Mouse (Mus musculus) adrenal gland, postnatal 4 days (tissue): ENCODE results near the gene Samhd1. TPM values are rescaled to one million over a fixed set of nuclear protein-coding genes. Genes with fewer than 3 reads are reported as not detected.

Experiments used
- DNase-seq, 2 experiments: peaks; one replicate each; pipeline ENCODE4 v3.0.0; 2021 to 2022; ENCODE audit warnings: low spot score in 2 of 2, mixed read lengths in 2 of 2
- total RNA-seq, 2 experiments: library from RNA; stranded (reverse); gene quantifications; 2 replicates each; pipeline ENCODE4 v1.2.3; 2021

Gene Samhd1
- total RNA-seq, 2 experiments from 2014 or later, result 30.8 to 32.6 TPM

DNA sequence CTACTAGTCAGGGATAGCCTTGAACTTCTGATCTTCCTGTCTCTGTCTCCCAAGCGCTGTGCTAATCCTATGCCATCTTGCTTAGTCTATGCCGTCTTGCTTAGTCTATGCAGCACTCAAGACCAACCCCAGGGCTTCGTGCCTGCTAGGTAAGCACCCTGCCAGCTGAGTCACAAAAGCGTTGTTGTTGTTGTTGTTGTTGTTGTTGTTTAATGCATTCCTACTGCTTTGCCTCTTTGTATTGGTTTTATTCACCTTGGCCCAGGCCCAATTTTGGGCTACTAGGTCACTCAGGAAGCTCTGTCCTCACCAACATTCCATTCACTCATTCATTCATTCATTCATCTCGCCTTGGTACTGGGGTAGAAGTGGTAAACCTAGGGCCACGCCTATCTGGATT lies 79.3 kb downstream of the Samhd1 start:
- no peak for DNase-seq

DNA sequence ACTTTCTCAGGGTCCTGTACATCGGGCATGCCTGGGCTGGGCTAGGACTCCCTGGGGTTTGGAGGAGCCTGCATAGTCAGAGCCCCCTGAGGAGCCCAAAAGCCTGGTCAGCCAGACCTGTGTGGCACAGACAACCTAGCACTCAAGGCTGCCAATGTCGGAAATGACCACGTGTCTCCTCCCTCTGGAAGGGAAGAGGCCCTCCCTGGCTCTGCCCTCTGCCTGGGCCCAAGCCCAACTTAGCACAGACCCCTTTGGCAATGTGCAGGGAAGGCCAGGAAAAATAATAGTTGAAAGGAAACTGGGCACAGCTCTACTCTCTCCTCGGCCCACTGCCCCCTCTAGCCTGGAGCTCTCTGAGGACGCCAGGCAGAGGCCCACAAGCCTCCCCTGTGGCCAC lies 80.2 kb downstream of the Samhd1 start:
- no peak for DNase-seq

DNA sequence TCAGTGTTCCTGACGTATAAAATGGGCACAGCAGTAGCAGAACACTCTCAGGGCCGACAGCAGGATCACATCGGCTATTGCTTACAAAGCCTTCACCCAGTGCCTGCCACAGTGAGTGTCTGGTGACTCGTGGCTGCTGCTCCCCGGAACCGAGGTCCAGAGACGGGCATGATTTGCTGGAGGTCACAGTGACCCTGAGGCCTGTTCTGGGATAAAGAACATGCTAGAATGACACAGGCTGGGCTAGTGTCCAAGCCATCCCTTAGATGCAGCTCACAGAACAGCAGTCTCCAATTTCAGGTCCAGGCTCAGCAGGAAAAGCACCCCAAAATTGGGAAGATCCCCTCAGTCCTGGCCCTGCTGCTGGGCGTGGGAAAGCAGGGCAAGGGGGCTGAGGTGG lies 80.8 kb downstream of the Samhd1 start:
- DNase-seq, result no peak

DNA sequence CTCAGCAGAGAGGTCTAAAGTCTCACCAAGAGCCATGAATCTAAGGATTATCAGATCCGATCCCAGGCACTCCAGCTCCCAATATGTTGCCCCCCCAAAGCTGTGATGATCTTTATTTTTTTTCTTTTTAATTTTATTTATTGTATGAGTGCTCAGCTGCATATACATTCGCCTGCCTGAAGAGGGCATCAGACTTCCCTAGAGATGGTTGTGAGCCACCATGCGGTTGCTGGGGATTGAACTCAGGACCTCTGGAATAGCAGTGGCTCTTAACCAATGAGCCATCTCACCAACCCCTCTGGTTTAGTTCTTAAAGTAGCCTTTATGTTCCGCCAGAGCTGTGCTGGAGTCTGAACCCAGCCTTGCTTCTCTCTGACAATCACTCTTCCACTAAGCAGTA lies 81.3 kb downstream of the Samhd1 start:
- DNase-seq, result no peak

DNA sequence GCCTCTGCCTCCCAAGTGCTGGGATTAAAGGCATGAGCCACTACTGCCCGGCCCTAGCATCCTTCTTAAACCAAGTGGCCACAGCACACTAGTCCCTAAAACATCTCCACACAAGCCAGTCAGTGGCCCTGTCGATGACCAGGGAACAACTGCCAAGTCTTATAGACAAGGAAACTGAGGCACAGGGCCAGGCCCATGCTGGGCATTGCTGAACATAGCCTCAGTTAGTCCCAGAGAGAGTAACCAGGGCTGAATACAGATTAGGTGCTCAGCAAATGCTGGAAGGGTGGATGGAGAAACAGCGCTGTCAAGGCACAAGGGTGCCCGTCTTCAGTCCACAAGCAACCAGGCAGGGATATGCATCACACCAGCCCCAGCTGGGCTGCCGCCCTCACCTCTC lies 81.9 kb downstream of the Samhd1 start:
- DNase-seq, result no peak

DNA sequence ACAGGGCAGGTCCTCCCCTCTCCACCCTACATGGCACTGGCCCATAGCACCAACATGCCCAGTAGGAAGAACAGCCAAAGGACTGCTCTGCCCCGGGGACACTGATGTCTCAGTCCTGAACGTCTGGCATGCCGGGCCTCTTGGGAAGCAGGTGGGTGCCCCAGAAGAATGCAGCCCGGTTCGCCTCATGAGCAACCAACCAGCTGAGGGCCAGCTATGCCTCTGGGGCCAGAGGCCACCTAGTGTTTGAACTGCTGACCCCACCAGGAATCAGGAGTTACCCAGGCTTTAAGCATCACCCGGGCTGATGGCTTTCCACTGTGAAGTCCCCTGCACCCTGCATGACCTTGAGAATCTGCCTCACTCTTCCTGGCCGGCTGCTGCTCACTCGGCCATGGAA lies 82.6 kb downstream of the Samhd1 start:
- DNase-seq, result no peak

DNA sequence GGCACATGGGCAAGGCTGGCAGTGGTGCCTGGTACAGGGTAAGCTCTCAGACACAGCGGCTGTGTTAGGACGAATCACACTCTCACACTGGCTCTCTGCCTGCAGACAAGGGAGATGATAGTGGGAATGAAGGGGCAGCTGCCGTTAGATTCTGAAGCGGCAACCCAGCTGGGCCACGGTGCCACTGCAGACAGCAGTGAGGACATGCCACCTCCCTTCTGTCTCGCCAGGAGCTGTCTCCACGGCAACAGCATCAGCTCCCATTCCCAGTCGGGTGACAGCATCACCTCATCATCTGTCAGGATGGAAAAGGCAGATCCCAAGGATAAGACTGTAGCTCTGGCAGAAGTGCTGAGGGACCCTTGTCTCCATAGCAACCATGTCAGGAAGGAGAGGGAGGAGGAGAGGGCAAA lies 85.2 kb downstream of the Samhd1 start:
- no peak for DNase-seq

DNA sequence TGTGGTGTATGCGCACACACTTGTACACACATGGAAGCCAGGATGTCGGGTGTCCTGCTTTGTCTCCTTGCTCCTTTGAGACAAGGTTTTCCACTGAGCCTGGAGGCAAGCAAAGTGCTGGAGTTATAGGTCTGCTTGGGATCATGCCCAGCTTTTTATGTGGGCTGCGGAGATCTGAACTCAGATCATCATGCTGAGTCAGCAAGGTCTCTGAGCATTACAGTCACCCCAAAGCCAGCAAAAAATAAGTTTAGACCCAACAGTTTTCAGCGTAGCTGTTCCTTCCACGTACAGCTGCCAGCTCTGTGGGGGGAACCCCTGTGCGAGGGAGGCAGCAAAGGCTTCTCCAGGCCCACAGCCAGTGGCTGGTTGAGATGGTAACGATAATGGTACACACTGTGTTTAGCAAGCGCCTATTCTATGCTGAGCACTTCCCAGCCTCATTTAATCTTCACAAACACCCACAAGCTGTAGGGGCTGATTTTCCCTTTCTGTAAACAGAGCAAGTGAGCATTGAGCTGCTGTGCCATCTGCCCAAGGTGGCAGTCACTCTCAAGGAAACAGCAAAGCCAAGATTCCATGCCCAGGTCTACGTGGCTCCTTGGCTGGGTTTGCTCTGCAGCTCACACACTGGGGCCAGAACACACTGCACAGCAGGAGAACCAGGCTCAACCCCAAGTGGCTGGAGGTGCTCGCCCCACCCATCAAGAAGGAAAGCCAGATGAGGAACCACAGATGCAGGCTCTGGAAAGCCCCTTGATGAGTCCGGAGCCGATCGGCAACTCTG lies 86.5 kb downstream of the Samhd1 start:
- DNase-seq, result no peak

Other genes starting within 250 kb of the Samhd1 start
- gene Sla2, start 248.1 kb downstream of the Samhd1 start, total RNA-seq, result not detected
- 10 to 100 TPM; 47.2 to 47.9 TPM for gene Ndrg3, start 143.2 kb downstream of the Samhd1 start, total RNA-seq
- gene Dsn1, start 128.1 kb downstream of the Samhd1 start, total RNA-seq, result 10 to 100 TPM; 19.9 to 22.3 TPM
- 10 to 100 TPM; 46.3 to 47.0 TPM for gene Soga1, start 56.0 kb downstream of the Samhd1 start, total RNA-seq
- not detected for gene Tldc2, start 48.2 kb downstream of the Samhd1 start, total RNA-seq
- gene Rbl1, start 69.3 kb upstream of the Samhd1 start, total RNA-seq, result 10 to 100 TPM; 18.1 to 20.3 TPM
- 100 to 1,000 TPM; 237 to 244 TPM for gene Rpn2, start 143.8 kb upstream of the Samhd1 start, total RNA-seq
- under 1 TPM; 0.65 to 0.76 TPM for gene Mroh8, start 144.3 kb upstream of the Samhd1 start, total RNA-seq
- gene Ghrh, start 212.2 kb upstream of the Samhd1 start, total RNA-seq, result not detected
- gene Manbal, start 232.3 kb upstream of the Samhd1 start, total RNA-seq, result 10 to 100 TPM; 49.9 to 50.4 TPM